Mouse (Mus musculus): ENCODE results near the gene Nmur1.

GRCm38 (mm10) chr1:86347716-86348045, 78.3 kb downstream of the Nmur1 start:
- TF ChIP-seq CTCF (IDR thresholded peaks at IDR 0.05; ENCODE audit: control insufficient read depth, insufficient read depth, insufficient replicate concordance, low read depth, low read length) (no peak), POLR2A (IDR thresholded peaks at IDR 0.05; ENCODE audit: control insufficient read depth, low read depth, low read length) (no peak)

Data from testis, adult 2 months (tissue).